8 mouse cellular contexts compared by ENCODE assay signal in the genomic region with DNA sequence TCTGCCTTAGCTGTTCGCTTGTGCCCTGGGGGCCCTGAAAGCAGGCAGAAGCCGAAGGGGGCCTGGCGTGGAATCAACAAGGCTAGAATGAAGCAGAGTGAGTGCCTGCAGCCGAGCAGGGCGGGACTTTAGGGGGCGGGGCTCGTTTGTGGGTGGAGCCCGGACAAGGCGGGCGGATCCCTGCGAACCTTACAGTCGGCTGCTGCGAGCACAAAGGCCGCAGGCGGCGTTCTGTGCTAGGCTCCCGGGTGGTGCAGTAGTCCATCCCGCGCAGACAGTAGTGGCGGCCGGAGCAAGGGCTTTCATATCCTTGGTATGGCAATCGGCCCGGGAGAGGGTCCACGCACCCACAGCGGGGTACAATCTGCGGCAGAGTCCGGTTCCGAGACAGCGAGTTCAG. TPM values are rescaled to one million over a fixed set of nuclear protein-coding genes. Genes with fewer than 3 reads are reported as not detected.
DNase-seq lines count a peak whose midpoint lies in the region; ATAC-seq and TF ChIP-seq lines count a peak whose summit lies in the region.

No protein-coding gene starts in this region.

- peak; percentile 84 for ATAC-seq in forebrain, postnatal 0 days
- peak; percentile 66; the same call in 1 of the 2 replicates for ATAC-seq in lung, embryonic 15.5 days (ENCODE audit: borderline replicate concordance, extremely low read depth, low FRiP score, low TSS enrichment)
- ATAC-seq in neutrophil, adult 5-6 weeks (ENCODE audit: extremely low read depth, insufficient number of reproducible peaks, low FRiP score, poor library complexity, severe bottlenecking), result peak; percentile 31; the same call in 1 of the 2 replicates

- peak overlapping the region; percentile 56 for H3K9ac ChIP-seq in MEL (ENCODE audit: control insufficient read depth, low read depth, low read length, poor library complexity, severe bottlenecking)
- H3K9ac ChIP-seq in forebrain, postnatal 0 days, result peak overlapping the region; percentile 74
- H3K9ac ChIP-seq in lung, embryonic 15.5 days, result peak overlapping the region; percentile 43

- TF ChIP-seq RAD21 in MEL (IDR thresholded peaks at IDR 0.05; ENCODE audit: low read depth, low read length), result no peak

- no peaks in the 10 kb centered on the region for H3K9me3 ChIP-seq in MEL (replicated peaks; ENCODE audit: insufficient read depth, low read length)
- no peaks in the 10 kb centered on the region for H3K9me3 ChIP-seq in forebrain, postnatal 0 days (ENCODE audit: low read length)
- H3K9me3 ChIP-seq in lung, embryonic 15.5 days, result no peaks in the 10 kb centered on the region

- H3K27ac ChIP-seq in MEL (ENCODE audit: control insufficient read depth, low read depth, low read length), result no peak overlapping the region
- peak overlapping the region; percentile 74 for H3K27ac ChIP-seq in forebrain, postnatal 0 days (ENCODE audit: low read depth, low read length)
- H3K27ac ChIP-seq in lung, embryonic 15.5 days, result no peak overlapping the region

- TF ChIP-seq CTCF in MEL (IDR thresholded peaks at IDR 0.05 in 2 of 3, conservative IDR thresholded peaks at IDR 0.05 in 1 of 3; ENCODE audit: control insufficient read depth in 1 of 3, insufficient read depth in 1 of 3, low read depth in 2 of 3, low read length in 3 of 3, poor library complexity in 1 of 3, severe bottlenecking in 1 of 3), result peak in 2 of 3 experiments; percentile 10 to 13; a peak in 1 of 6 replicates
- TF ChIP-seq CTCF in forebrain, postnatal 0 days (IDR thresholded peaks at IDR 0.05; ENCODE audit: low read depth), result peak; percentile 38; the same call in 1 of the 2 replicates

- no peaks in the 10 kb centered on the region for H3K79me2 ChIP-seq in MEL (ENCODE audit: control insufficient read depth, insufficient read depth, low read length, poor library complexity)

- peak overlapping the region; percentile 90 for H3K4me2 ChIP-seq in forebrain, postnatal 0 days (ENCODE audit: low read depth)
- H3K4me2 ChIP-seq in lung, embryonic 15.5 days, result peak overlapping the region; percentile 87

- peaks cover 0 to 16% of the 10 kb centered on the region in 2 experiments; a peak in 2 of 4 replicates for H3K36me3 ChIP-seq in MEL (ENCODE audit: control insufficient read depth in 1 of 2, insufficient read depth in 2 of 2, low read length in 2 of 2)
- no peaks in the 10 kb centered on the region for H3K36me3 ChIP-seq in forebrain, postnatal 0 days (ENCODE audit: insufficient read depth)
- no peaks in the 10 kb centered on the region for H3K36me3 ChIP-seq in lung, embryonic 15.5 days

- WGBS in forebrain, postnatal 0 days, result 2% methylated on average over 29 of the region's 29 CpGs
- under 1% methylated on average over 29 of the region's 29 CpGs for WGBS in lung, embryonic 15.5 days

- TF ChIP-seq EP300 in MEL (IDR thresholded peaks at IDR 0.05; ENCODE audit: low read depth in 1 of 2, low read length in 2 of 2), result no peak

- H3K4me1 ChIP-seq in MEL (ENCODE audit: control insufficient read depth in 1 of 2, insufficient read depth in 2 of 2, low read length in 2 of 2), result peaks cover 4 to 31% of the 10 kb centered on the region in 2 experiments; a peak in 3 of 4 replicates
- 0 out of 2 replicates have a peak, but pooled peaks cover 7% of the 10 kb centered on the region for H3K4me1 ChIP-seq in forebrain, postnatal 0 days (ENCODE audit: insufficient read depth)
- peaks cover 14% of the 10 kb centered on the region for H3K4me1 ChIP-seq in lung, embryonic 15.5 days

- H3K27me3 ChIP-seq in MEL (ENCODE audit: control insufficient read depth in 1 of 2, insufficient read depth in 2 of 2, low read length in 2 of 2), result peaks cover 2 to 3% of the 10 kb centered on the region in 2 experiments; a peak in 2 of 4 replicates
- H3K27me3 ChIP-seq in forebrain, postnatal 0 days (ENCODE audit: insufficient read depth, low read length), result peaks cover 4% of the 10 kb centered on the region; the same call in 1 of the 2 replicates
- H3K27me3 ChIP-seq in lung, embryonic 15.5 days, result peaks cover 6% of the 10 kb centered on the region

- peak; percentile 90 for DNase-seq in MEL (ENCODE audit: low read depth, low spot score)
- DNase-seq in cerebellum, adult 8-10 months, result peak; percentile 83
- DNase-seq in forebrain, postnatal 0 days, result peak; percentile 88
- peak; percentile 83 to 87 for DNase-seq in heart, postnatal 36 days
- DNase-seq in layer of hippocampus, adult 8-10 months (ENCODE audit: low spot score in 2 of 2), result peak; percentile 76 to 81
- peak; percentile 51 to 53 for DNase-seq in thymus, adult 18-20 months

- H3K4me3 ChIP-seq in MEL (ENCODE audit: control insufficient read depth in 1 of 2, insufficient read depth in 1 of 2, low read depth in 2 of 2, low read length in 2 of 2), result peak overlapping the region; percentile 58 to 68
- H3K4me3 ChIP-seq in forebrain, postnatal 0 days (ENCODE audit: low read depth, low read length), result peak overlapping the region; percentile 51
- H3K4me3 ChIP-seq in lung, embryonic 15.5 days, result peak overlapping the region; percentile 52

- intact Hi-C loops in heart, postnatal 36 days (cut with DNase I), result loop anchor here (2.0 kb wide), 1 partner anchor 38 kb away; no protein-coding TSS in a partner anchor

- peak in 1 of 2 experiments; percentile 44; a peak in 1 of 4 replicates for TF ChIP-seq POLR2A in MEL (IDR thresholded peaks at IDR 0.05; ENCODE audit: control insufficient read depth in 1 of 2, insufficient read depth in 1 of 2, low read depth in 1 of 2, low read length in 2 of 2, poor library complexity in 1 of 2)

TF ChIP-seq in MEL, 35 proteins besides CTCF, POLR2A, EP300 and RAD21:
- TF ChIP-seq SIN3A (IDR thresholded peaks at IDR 0.05; ENCODE audit: low read length) (peak; percentile 10; the same call in 1 of the 2 replicates), MAFK (IDR thresholded peaks at IDR 0.05; ENCODE audit: borderline replicate concordance, low read depth, low read length) (no peak), MXI1 (IDR thresholded peaks at IDR 0.05; ENCODE audit: low read depth, low read length) (peak; percentile 25; the same call in 1 of the 2 replicates)

RNA-seq across cellular contexts. Expression of a gene that starts 4.0 kb away (rescaled TPM):
- total RNA-seq in MEL (2012; rRNA removed), result 1.2 and 1.5 TPM in 2 replicates
- polyA plus RNA-seq in MEL (2012; ENCODE audit: insufficient read depth in 1 of 2, insufficient read length in 2 of 2, low read depth in 1 of 2, low replicate concordance in 2 of 2, missing spikeins in 1 of 2), result 1 to 10 TPM in 1 of 2 experiments, not detected in 1; 2.2 TPM
- total RNA-seq in forebrain, postnatal 0 days (2014; rRNA removed), result 14.7 and 16.0 TPM in 2 replicates
- polyA plus RNA-seq in forebrain, postnatal 0 days (2015; fragmentation: Nextera tagmentation; extraction: Ambion mirVana), result 4.7 and 8.2 TPM in 2 replicates
- total RNA-seq in heart, postnatal 36 days (2021), result 10 to 100 TPM; 11.6 to 11.8 TPM
- total RNA-seq in layer of hippocampus, adult 8-10 months (2022), result 10 to 100 TPM; 19.3 to 32.8 (median 26.6) TPM
- 3.5 and 4.2 TPM in 2 replicates for polyA plus RNA-seq in lung, embryonic 15.5 days (2015; fragmentation: Nextera tagmentation; extraction: Ambion mirVana)
- total RNA-seq in neutrophil, adult 5-6 weeks (2017), result not detected in 2 replicates

RNA-seq across cellular contexts. Expression of a gene that starts 10.2 kb away (rescaled TPM):
- total RNA-seq in MEL (2012; rRNA removed), result not detected in 2 replicates
- polyA plus RNA-seq in MEL (2012; ENCODE audit: insufficient read depth in 1 of 2, insufficient read length in 2 of 2, low read depth in 1 of 2, low replicate concordance in 2 of 2, missing spikeins in 1 of 2), result under 1 TPM in 1 of 2 experiments, not detected in 1; 0.21 TPM
- total RNA-seq in forebrain, postnatal 0 days (2014; rRNA removed), result 11.8 and 15.6 TPM in 2 replicates
- polyA plus RNA-seq in forebrain, postnatal 0 days (2015; fragmentation: Nextera tagmentation; extraction: Ambion mirVana), result 21.1 and 21.7 TPM in 2 replicates
- under 1 TPM in 1 of 2 experiments, not detected in 1; 0.43 TPM for total RNA-seq in heart, postnatal 36 days (2021)
- total RNA-seq in layer of hippocampus, adult 8-10 months (2022), result 1 to 10 TPM; 3.2 to 5.0 (median 4.6) TPM
- 6.4 and 7.3 TPM in 2 replicates for polyA plus RNA-seq in lung, embryonic 15.5 days (2015; fragmentation: Nextera tagmentation; extraction: Ambion mirVana)
- not detected in 2 replicates for total RNA-seq in neutrophil, adult 5-6 weeks (2017)

RNA-seq across cellular contexts. Expression of a gene that starts 42.0 kb away (rescaled TPM):
- 19.2 and 20.9 TPM in 2 replicates for total RNA-seq in MEL (2012; rRNA removed)
- polyA plus RNA-seq in MEL (2012; ENCODE audit: insufficient read depth in 1 of 2, insufficient read length in 2 of 2, low read depth in 1 of 2, low replicate concordance in 2 of 2, missing spikeins in 1 of 2), result 10 to 100 TPM in 1 of 2 experiments, not detected in 1; 25.3 TPM
- total RNA-seq in forebrain, postnatal 0 days (2014; rRNA removed), result 56.0 and 80.3 TPM in 2 replicates
- polyA plus RNA-seq in forebrain, postnatal 0 days (2015; fragmentation: Nextera tagmentation; extraction: Ambion mirVana), result 95.5 and 101 TPM in 2 replicates
- total RNA-seq in heart, postnatal 36 days (2021), result 10 to 100 TPM; 29.0 to 32.7 TPM
- 10 to 100 TPM; 26.1 to 31.0 (median 29.8) TPM for total RNA-seq in layer of hippocampus, adult 8-10 months (2022)
- 48.2 and 49.0 TPM in 2 replicates for polyA plus RNA-seq in lung, embryonic 15.5 days (2015; fragmentation: Nextera tagmentation; extraction: Ambion mirVana)
- total RNA-seq in neutrophil, adult 5-6 weeks (2017), result 1.0 and 2.2 TPM in 2 replicates

RNA-seq across cellular contexts. Expression of a gene that starts 42.2 kb away (rescaled TPM):
- total RNA-seq in MEL (2012; rRNA removed), result 11.6 and 11.7 TPM in 2 replicates
- polyA plus RNA-seq in MEL (2012; ENCODE audit: insufficient read depth in 1 of 2, insufficient read length in 2 of 2, low read depth in 1 of 2, low replicate concordance in 2 of 2, missing spikeins in 1 of 2), result 10 to 100 TPM in 1 of 2 experiments, not detected in 1; 13.2 TPM
- 2.2 and 4.2 TPM in 2 replicates for total RNA-seq in forebrain, postnatal 0 days (2014; rRNA removed)
- polyA plus RNA-seq in forebrain, postnatal 0 days (2015; fragmentation: Nextera tagmentation; extraction: Ambion mirVana), result 0.78 and 1.8 TPM in 2 replicates
- 1 to 10 TPM in 1 of 2 experiments, under 1 TPM in 1; 0.35 to 1.2 TPM for total RNA-seq in heart, postnatal 36 days (2021)
- total RNA-seq in layer of hippocampus, adult 8-10 months (2022), result 1 to 10 TPM in 3 of 4 experiments, under 1 TPM in 1; 0.97 to 1.9 (median 1.7) TPM
- polyA plus RNA-seq in lung, embryonic 15.5 days (2015; fragmentation: Nextera tagmentation; extraction: Ambion mirVana), result 8.2 and 8.3 TPM in 2 replicates
- 2.9 and 3.3 TPM in 2 replicates for total RNA-seq in neutrophil, adult 5-6 weeks (2017)

Comparison
In these comparisons a context has a peak if more than half of its experiments do, and no peak if none do; other contexts are left out.
1. ATAC-seq: peak in every context shown above with its lines; median percentile 84 in forebrain, postnatal 0 days; 66 in lung, embryonic 15.5 days; 31 in neutrophil, adult 5-6 weeks.